Mouse (Mus musculus) intestine, embryonic 15.5 days (tissue): ENCODE measurements around the gene Acin1. TPM values are rescaled to one million over a fixed set of nuclear protein-coding genes. Genes with fewer than 3 reads are reported as not detected.
"Not testable (repeated sequence)": the region's sequence is repeated elsewhere in the genome, so short reads cannot be mapped to it uniquely, and the experiment has no call there.

ENCODE experiments used
- ATAC-seq: fragments of 200-750 bp; cut with Nextera tagmentation; 2 replicates; pipeline ENCODE4 v1.8.0; 2017; ENCODE audit warnings: moderate TSS enrichment, moderate library complexity
- H3K27ac ChIP-seq: fragments of 300-500 bp; sonication (generic); 2 replicates; pipeline ENCODE4 v1.5.1; 2015; ENCODE audit warnings: mild to moderate bottlenecking, inconsistent platforms
- H3K27me3 ChIP-seq: fragments of 300-500 bp; sonication (generic); replicated peaks from 2 replicates; pipeline ENCODE4 v1.6.1; 2015; ENCODE audit warnings: inconsistent platforms
- H3K36me3 ChIP-seq: fragments of 300-500 bp; sonication (generic); 2 replicates; pipeline ENCODE4 v1.6.1; 2015; ENCODE audit warnings: inconsistent platforms
- H3K4me1 ChIP-seq: fragments of 300-500 bp; sonication (generic); replicated peaks from 2 replicates; pipeline ENCODE4 v1.6.1; 2015; ENCODE audit warnings: inconsistent platforms
- H3K4me2 ChIP-seq: fragments of 300-500 bp; sonication (generic); replicated peaks from 2 replicates; pipeline ENCODE4 v1.6.1; 2015; ENCODE audit warnings: mild to moderate bottlenecking, inconsistent platforms
- H3K4me3 ChIP-seq: fragments of 300-500 bp; sonication (generic); replicated peaks from 2 replicates; pipeline ENCODE4 v1.5.1; 2015; ENCODE audit warnings: inconsistent platforms
- H3K9ac ChIP-seq: fragments of 300-500 bp; sonication (generic); 2 replicates; pipeline ENCODE4 v1.6.1; 2015; ENCODE audit warnings: inconsistent platforms
- H3K9me3 ChIP-seq: fragments of 300-500 bp; sonication (generic); 2 replicates; pipeline ENCODE4 v1.6.1; 2016; ENCODE audit warnings: inconsistent platforms
- WGBS: fragments of 180-500 bp; shearing (Covaris S2); methylation state at CpG from one replicate; pipeline ENCODE4 v1.1.7; 2015; 5-methylcytosine and 5-hydroxymethylcytosine counted together
- polyA plus RNA-seq: library from polyadenylated mRNA; unstranded; fragments of >200 nt; fragmentation: Nextera tagmentation; extraction: Ambion mirVana; gene quantifications from 2 replicates; pipeline ENCODE4 v1.2.1, GENCODE M21; 2015

The Acin1 gene
- polyA plus RNA-seq, 1 experiment from 2014 or later = 107 TPM

GRCm38 (mm10) chr14:54617152-54617896, 69.4 kb downstream of the Acin1 start:
- ATAC-seq = peak; percentile 66
- H3K4me2 ChIP-seq = peak overlapping the region; percentile 65
- H3K4me3 ChIP-seq = peak overlapping the region; percentile 71
- no peaks in the 10 kb centered on the region for H3K27me3 ChIP-seq
- WGBS = 1% methylated on average over 38 of the region's 38 CpGs
- H3K4me1 ChIP-seq = peaks cover 8% of the 10 kb centered on the region; the same call in 1 of the 2 replicates
- H3K36me3 ChIP-seq = peaks cover 24% of the 10 kb centered on the region
- H3K9ac ChIP-seq = peak overlapping the region; percentile 87
- H3K9me3 ChIP-seq = no peaks in the 10 kb centered on the region
- peak overlapping the region; percentile 70 for H3K27ac ChIP-seq

DNA sequence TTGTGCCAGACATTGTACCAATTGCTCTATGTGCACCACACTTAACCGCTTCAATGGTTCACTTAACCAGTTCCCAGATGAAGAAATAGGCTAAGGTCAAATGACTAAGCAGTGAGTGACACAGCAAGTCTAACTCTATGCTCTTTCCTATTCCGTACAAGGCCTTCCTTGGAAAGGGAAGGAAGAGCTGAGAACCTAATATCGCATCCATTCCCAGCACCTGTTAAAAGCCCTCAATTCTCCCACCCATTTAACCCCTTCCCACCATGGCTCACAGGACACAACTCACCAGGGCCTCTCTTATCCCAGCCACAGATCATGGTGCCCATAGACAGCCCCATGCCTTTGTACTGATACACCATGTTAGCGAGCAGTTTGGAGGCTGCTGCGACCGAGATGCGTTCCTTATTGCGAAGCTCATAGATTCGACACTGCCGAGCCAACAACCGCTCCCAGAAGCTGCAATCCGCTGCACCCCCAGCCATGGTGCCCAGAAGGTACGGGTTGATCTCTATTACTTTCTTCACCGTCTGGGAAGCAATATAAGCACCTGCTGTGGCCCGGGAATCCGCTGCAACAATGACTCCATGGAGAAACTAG, 70.4 kb downstream of the Acin1 start:
- H3K4me2 ChIP-seq = no peak overlapping the region
- H3K36me3 ChIP-seq = peaks cover 24% of the 10 kb centered on the region
- no peaks in the 10 kb centered on the region for H3K9me3 ChIP-seq
- H3K9ac ChIP-seq = no peak overlapping the region
- 94% methylated on average over 16 of the region's 16 CpGs for WGBS
- H3K27ac ChIP-seq = no peak overlapping the region
- no peak overlapping the region for H3K4me3 ChIP-seq
- no peaks in the 10 kb centered on the region for H3K27me3 ChIP-seq
- no peak for ATAC-seq
- H3K4me1 ChIP-seq = peaks cover 8% of the 10 kb centered on the region; the same call in 1 of the 2 replicates

GRCm38 (mm10) chr14:54614130-54614529, 72.6 kb downstream of the Acin1 start:
- not testable (repeated sequence) for H3K9me3 ChIP-seq, H3K27ac ChIP-seq, H3K4me1 ChIP-seq, ATAC-seq, H3K27me3 ChIP-seq, H3K4me2 ChIP-seq, H3K4me3 ChIP-seq, H3K9ac ChIP-seq
- peaks cover 24% of the 10 kb centered on the region for H3K36me3 ChIP-seq
- 94% methylated on average over 16 of the region's 16 CpGs for WGBS

DNA sequence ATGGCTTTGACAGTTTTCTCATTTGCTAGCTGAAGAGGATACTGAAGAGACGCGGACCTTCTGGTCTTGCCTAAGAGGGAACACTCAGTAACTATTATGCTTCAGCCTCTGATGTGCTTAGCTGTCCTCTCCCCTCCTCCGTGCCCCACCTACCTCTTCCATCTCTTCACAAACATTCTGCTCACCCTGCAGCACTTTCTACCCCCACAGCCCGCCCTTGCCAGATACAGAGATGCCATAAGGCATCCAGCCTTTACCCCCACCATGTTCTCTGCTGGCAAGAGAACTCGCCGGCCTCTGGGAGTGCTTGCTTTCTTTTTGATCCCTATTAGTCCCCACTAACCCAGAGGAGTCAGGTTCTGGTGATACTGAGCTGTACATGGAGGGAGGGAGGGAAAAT, 76.1 kb downstream of the Acin1 start:
- H3K9me3 ChIP-seq = no peaks in the 10 kb centered on the region
- H3K27me3 ChIP-seq = no peaks in the 10 kb centered on the region
- H3K9ac ChIP-seq = no peak overlapping the region
- peaks cover 19% of the 10 kb centered on the region for H3K36me3 ChIP-seq
- H3K4me3 ChIP-seq = no peak overlapping the region
- no peak overlapping the region for H3K27ac ChIP-seq
- 0 out of 2 replicates have a peak, but pooled peaks cover 3% of the 10 kb centered on the region for H3K4me1 ChIP-seq
- 84% methylated on average over 6 of the region's 6 CpGs for WGBS
- no peak overlapping the region for H3K4me2 ChIP-seq
- no peak for ATAC-seq

DNA sequence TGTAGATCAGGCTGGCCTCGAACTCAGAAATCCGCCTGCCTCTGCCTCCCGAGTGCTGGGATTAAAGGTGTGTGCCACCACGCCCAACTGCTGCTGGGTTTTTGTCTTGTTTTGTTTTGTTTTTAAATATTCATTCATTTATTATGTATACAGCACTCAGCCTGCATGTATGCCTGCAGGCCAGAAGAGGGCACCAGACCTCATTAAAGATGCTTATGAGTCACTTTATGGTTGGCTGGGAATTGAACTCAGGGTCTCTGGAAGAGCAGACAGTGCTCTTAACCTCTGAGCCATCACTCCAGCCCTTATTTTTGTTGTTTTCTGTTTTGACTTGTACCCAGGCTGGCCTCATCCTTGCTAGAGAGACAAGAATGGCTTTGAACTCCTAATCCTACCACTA, 76.8 kb downstream of the Acin1 start:
- H3K4me3 ChIP-seq = no peak overlapping the region
- H3K4me2 ChIP-seq = no peak overlapping the region
- no peaks in the 10 kb centered on the region for H3K9me3 ChIP-seq
- H3K9ac ChIP-seq = no peak overlapping the region
- H3K27ac ChIP-seq = no peak overlapping the region
- 87% methylated on average over 4 of the region's 4 CpGs for WGBS
- peaks cover 14% of the 10 kb centered on the region for H3K36me3 ChIP-seq
- H3K4me1 ChIP-seq = 0 out of 2 replicates have a peak, but pooled peaks cover 3% of the 10 kb centered on the region
- no peaks in the 10 kb centered on the region for H3K27me3 ChIP-seq
- ATAC-seq = no peak

DNA sequence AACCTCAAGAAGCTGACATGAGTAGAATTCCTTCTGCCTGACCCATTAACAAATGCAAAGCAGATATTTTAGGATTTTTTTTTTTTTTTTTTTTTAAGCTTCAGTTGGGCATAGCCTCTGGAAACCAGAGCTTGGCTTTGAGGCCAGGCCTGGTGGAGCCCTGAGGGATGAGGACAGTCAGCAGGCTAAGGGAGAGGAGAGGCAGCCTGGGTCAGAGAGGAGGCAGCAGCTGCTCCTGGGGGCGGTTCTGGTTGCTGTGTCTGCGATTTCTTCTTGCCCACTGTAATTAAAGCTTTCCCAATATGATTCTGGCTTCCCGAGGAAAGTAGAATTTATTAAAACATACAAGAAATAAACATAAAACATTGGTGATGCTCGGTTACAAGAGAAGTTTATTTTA, 77.5 kb downstream of the Acin1 start:
- Histone ChIP-seq H3K4me3 (no peak overlapping the region), H3K36me3 (peaks cover 11% of the 10 kb centered on the region), H3K27me3 (no peaks in the 10 kb centered on the region), H3K4me1 (0 out of 2 replicates have a peak, but pooled peaks cover 3% of the 10 kb centered on the region), H3K4me2 (no peak overlapping the region), H3K9me3 (no peaks in the 10 kb centered on the region), H3K27ac (no peak overlapping the region), H3K9ac (no peak overlapping the region)
- ATAC-seq = no peak
- 52% methylated on average over 4 of the region's 4 CpGs for WGBS

DNA sequence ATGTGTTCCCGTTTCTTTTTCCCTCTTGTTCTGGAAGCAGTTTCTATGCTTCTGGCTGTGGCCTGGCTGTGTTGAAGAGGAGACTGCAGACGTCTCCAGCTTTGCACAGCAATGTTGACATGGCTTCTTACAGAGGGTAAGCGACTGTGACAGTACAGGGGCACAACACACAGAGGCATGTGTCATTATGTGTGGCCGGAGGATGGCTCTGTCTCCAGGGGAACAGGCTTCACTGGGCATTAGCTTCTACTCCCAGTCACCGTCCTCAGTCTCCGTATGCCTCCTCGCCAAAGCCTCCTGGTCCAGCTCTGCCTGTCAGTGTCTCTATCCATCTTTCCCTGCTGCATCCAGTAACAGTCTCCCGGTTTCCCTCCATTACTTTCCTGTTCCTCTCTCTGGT, 79.5 kb downstream of the Acin1 start:
- ATAC-seq = no peak
- Histone ChIP-seq H3K36me3 (no peaks in the 10 kb centered on the region), H3K9me3 (no peaks in the 10 kb centered on the region), H3K4me3 (no peak overlapping the region), H3K4me2 (no peak overlapping the region), H3K27me3 (no peaks in the 10 kb centered on the region), H3K4me1 (peaks cover 5% of the 10 kb centered on the region; the same call in 1 of the 2 replicates), H3K9ac (no peak overlapping the region), H3K27ac (no peak overlapping the region)
- 60% methylated on average over 8 of the region's 8 CpGs for WGBS

GRCm38 (mm10) chr14:54605752-54606321, 80.9 kb downstream of the Acin1 start, which contains the start of gene 4931414P19Rik:
Gene 4931414P19Rik, minus strand, starts transcription at chr14:54605993.
- Histone ChIP-seq H3K4me3 (peak within 1 kb of the TSS; percentile 48), H3K9ac (peak within 1 kb of the TSS; percentile 42), H3K4me1 (peaks cover 5% of the 10 kb centered on the region; the same call in 1 of the 2 replicates), H3K4me2 (peak within 1 kb of the TSS; percentile 70), H3K9me3 (no peaks in the 10 kb centered on the region), H3K27me3 (no peaks in the 10 kb centered on the region), H3K27ac (peak within 1 kb of the TSS; percentile 80), H3K36me3 (no peaks in the 10 kb centered on the region)
- WGBS = under 1% methylated on average over 37 of the region's 39 CpGs
- ATAC-seq = peak; percentile 71

- Histone ChIP-seq H3K9me3 (no peaks in the 10 kb centered on the region), H3K27ac (peak overlapping the region; percentile 96; the same call in 1 of the 2 replicates), H3K4me2 (peak overlapping the region; percentile 58), H3K4me3 (peak overlapping the region; percentile 70), H3K4me1 (peaks cover 5% of the 10 kb centered on the region; the same call in 1 of the 2 replicates), H3K9ac (no peak overlapping the region), H3K36me3 (no peaks in the 10 kb centered on the region), H3K27me3 (no peaks in the 10 kb centered on the region)
- no peak for ATAC-seq
- WGBS = 85% methylated on average over 8 of the region's 8 CpGs
Observed at GRCm38 (mm10) chr14:54603686-54604085, 83.0 kb downstream of the Acin1 start.

DNA sequence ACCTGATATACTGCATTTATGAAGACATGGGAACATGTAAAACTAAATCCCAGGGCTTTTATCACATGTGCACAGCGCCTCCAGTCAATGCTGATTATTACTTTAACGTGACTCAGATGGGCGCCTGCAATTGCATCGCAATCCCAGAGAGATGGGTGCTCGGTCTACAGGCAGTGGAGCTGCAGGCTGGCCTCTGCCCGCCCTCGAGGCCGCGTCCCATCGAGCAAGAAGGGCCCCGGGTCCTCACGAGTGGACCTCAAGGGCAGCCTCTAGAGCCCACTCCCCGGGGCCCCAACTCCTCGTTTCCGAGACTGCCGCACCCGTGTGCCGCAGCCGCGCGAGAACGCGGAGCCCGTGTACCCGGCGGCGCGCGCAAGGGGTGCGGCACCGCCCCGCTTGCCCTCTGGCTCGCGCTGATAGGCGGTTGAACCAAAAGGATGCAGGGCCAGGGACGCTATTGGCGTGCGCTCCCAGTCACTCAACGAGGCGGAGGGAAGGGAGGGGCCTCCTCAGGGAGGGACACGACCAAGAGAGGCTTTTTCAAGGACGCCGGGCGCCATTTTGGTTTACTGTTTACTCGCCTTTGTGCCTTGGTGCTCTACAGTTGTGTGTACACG, 83.6 kb downstream of the Acin1 start:
- Histone ChIP-seq H3K36me3 (no peaks in the 10 kb centered on the region), H3K4me3 (peak overlapping the region; percentile 70), H3K9me3 (no peaks in the 10 kb centered on the region), H3K4me1 (peaks cover 5% of the 10 kb centered on the region; the same call in 1 of the 2 replicates), H3K9ac (peak overlapping the region; percentile 81), H3K27me3 (no peaks in the 10 kb centered on the region), H3K27ac (peak overlapping the region; percentile 96), H3K4me2 (peak overlapping the region; percentile 58)
- WGBS = under 1% methylated on average over 46 of the region's 46 CpGs
- peak; percentile 99 for ATAC-seq

GRCm38 (mm10) chr14:54602613-54603012, 84.1 kb downstream of the Acin1 start:
- Histone ChIP-seq H3K9ac (no peak overlapping the region), H3K4me2 (peak overlapping the region; percentile 58), H3K9me3 (no peaks in the 10 kb centered on the region), H3K27me3 (no peaks in the 10 kb centered on the region), H3K4me1 (peaks cover 5% of the 10 kb centered on the region; the same call in 1 of the 2 replicates), H3K27ac (peak overlapping the region; percentile 96), H3K36me3 (no peaks in the 10 kb centered on the region), H3K4me3 (peak overlapping the region; percentile 70)
- peak; percentile 10 for ATAC-seq
- WGBS = 28% methylated on average over 4 of the region's 4 CpGs

DNA sequence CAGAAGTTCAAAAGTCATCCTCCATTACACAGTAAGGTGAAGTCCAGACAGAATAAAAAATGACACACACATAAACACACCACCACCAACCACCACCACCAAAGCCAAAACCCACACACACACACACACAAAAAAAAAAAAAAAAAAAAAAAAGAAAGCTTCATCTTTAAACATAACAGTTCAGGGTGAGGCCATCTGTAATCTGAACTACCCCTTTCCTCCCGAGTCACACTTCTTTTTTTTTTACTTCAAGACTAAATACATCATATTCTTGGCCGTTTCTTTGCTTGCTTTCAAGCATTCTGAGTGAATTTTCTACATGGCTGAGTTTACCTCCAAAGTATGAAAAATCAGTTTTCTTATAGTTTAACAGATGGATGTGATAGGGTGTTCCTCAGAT, 85.1 kb downstream of the Acin1 start:
- Histone ChIP-seq H3K9ac (no peak overlapping the region), H3K36me3 (no peaks in the 10 kb centered on the region), H3K4me3 (no peak overlapping the region), H3K27ac (no peak overlapping the region), H3K4me2 (no peak overlapping the region), H3K27me3 (no peaks in the 10 kb centered on the region), H3K9me3 (no peaks in the 10 kb centered on the region), H3K4me1 (peaks cover 5% of the 10 kb centered on the region; the same call in 1 of the 2 replicates)
- ATAC-seq = no peak
- 53% methylated on average over 2 of the region's 2 CpGs for WGBS
